Mouse (Mus musculus) mesoderm, embryonic 11.5 days (tissue): ENCODE measurements around the gene Insrr.
"Not testable (repeated sequence)": the region's sequence is repeated elsewhere in the genome, so short reads cannot be mapped to it uniquely, and the experiment has no call there.

ENCODE experiments used
- DNase-seq: peaks from one replicate; pipeline ENCODE4 v3.0.0-alpha.2; 2012; ENCODE audit warnings: low read depth, low spot score

Gene Insrr

DNA sequence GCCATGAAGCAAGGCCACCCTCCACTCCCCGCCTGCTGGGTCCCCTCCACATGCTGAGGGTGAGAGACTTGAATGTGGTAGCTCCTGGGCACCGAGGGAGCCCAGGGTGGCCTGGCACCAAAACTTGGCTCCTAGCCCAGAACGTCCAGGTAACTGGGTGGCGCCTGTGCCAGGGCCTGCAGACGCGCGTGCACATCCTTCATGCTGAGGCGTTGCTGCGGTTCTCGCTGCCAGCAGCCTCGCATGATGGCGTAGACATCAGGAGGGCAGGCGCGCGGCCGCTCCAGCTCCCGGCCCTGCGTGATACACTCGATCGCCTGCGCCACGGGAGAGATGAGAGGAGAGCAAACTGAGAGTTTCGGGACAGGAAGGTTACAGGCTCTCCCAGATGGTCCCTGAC lies 18.5 kb upstream of the Insrr start:
- no peak for DNase-seq

DNA sequence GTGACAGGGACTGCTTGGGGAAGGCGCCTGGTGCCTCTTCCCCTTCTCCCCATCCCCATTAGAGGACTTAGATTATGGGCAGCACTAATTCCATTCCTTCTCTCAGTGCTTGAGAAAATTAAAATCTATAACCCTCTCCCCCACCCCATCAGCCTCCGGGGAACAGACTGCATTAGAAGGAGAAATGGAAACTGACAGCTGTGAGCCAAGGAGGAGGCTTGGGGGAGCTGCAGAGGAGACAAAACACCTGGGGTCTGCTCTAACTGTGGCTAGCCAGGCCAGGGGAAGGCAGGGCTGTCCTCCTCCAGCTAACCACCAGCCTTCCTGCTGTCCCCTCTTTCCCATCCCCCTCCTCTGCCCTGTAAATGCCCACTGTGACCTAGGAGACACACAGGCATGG lies 17.7 kb upstream of the Insrr start:
- no peak for DNase-seq

DNA sequence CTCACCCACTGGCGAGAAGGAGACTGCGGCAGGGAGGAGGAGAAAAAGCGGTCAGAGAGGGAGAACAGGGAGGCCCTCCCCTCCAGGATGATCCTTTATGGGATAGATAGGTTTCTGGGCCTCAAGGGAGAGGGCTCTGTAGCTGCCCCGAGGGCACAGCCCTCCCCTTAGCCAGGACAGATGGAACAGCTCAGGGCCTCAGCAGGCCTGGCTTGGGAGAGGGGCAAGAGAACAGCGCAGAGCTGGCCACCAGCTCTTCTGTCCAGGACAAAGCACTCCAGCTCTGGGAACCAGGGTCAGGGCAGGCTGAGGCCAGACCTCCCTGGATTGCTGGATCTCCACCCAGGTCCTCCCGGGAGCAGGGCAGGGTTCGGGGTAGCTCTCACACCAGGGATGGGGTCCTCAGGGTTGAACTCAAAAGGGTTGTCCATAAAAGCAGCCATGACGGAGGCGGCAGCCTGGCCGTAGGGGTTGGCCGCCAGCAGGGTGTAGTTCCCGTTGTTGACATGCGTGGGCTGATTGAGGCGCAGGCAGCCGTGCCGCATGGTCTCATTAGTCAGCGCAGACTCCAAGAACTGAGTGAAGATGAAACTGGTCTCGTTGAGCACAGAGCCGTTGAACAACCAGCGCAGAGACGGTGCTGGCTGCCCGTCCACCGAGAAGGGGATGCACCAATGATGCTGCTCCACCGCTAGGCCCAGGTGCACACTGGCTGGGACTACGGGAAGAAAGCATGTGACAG lies 13.3 kb upstream of the Insrr start:
- no peak for DNase-seq

DNA sequence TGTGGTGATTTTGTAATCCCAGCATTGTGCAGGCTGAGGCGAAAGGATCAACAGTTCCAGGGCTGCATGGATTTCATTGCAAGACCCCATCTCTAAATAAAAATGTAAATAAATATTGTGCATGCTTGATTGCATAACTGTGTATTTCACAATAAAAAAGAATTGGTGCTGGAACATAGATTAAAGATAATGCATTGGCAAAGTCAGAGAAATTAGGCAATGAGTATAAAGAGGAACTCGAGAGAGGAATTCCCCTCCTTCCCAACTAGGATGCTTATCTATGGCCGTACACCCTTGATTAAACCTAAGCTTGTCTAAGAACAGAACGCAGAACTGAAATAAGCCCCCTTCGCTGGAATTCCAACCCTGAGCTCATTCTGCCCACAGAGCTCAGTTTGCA lies 11.6 kb upstream of the Insrr start:
- DNase-seq: no peak

DNA sequence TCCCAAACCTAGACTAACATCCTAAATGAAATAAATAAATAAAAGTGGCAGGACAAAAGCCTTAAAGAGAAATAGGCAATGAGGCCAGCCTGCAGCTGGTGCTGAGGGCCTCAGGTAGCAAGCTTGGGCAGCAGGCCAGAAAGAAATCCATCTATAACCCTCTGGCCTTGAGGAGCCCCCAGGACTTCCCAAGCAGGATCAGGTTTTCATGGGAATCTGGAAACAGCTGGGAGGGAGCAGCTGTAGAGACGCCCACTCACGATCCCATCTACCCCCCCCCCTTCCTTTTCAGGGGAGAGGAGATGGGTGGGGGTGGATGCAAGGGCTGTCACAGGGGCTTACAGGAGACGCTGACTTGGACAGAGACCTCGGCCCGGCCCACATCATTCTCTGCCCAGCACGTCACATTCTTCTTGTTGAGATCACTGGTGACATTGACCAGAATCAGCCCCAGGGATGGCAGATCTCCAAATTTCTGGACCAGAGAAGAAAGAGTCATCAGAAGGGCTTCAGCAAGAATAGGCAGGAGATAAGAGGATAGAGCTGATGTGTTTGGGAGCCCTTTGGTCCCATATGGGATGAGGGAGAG lies 11.0 kb upstream of the Insrr start:
- no peak for DNase-seq

DNA sequence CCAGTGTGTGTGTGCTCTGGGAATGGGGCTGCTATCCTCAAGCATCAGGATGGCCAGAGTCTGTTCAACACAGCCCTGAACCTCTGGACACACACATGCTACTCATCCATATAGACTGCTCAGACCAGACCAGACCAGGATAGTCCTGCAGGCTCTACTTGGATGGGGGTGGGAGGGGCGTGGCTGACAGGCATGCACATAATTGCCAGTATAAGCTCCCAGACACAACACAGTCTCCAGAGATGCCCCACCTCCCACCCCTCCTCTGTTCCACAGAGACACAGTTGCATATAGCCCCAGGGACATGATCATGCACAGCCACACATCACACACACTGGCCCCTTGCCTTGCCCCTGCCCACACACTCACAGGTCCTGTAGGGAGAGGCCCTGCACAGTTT lies 7.5 kb upstream of the Insrr start:
- no peak for DNase-seq

DNA sequence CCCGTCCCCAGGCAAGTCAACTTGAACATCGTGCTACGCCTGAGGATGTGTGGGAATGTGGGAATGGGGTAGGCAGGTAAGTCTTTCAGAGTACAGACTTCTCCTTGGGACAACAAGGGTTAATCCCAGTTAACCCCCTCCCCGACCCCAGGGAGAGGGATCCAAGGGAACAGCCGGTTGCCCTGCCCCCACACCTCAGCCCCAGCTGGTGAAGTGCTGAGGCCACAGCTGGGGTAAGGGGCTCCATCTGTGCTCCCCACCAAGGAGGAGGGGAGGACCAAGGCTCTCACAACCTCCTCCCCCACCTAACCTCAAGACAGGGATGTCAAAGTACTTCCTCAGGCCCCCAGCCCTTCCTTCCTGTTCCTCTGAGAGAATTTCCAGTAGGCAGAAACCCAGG lies 7.0 kb upstream of the Insrr start:
- DNase-seq: peak; percentile 44

DNA sequence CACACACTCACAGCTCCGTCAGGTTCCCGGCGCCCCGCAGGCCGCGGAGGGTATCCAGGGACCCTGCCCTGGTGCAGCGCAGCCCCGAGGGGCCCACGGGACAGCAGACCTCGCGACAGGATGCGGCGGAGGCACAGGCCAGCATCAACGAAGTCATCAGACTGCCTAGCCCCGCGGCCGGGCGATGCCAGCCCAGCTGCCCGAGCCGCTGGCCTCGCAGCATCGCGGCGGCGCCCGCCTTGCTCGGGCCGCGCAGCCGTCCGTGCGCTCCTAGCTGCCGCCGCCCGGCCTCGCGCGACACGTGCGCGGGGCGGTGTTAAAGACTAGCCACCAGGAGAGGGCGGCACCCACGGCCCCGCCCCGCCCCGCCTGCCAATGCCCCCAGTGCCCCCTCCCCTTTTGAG lies 1.8 kb upstream of the Insrr start, which contains the start of gene Ntrk1:
TSS of gene Ntrk1 (minus strand) at position 241 of the 404 bp plus-strand sequence.
- DNase-seq: no peak

DNA sequence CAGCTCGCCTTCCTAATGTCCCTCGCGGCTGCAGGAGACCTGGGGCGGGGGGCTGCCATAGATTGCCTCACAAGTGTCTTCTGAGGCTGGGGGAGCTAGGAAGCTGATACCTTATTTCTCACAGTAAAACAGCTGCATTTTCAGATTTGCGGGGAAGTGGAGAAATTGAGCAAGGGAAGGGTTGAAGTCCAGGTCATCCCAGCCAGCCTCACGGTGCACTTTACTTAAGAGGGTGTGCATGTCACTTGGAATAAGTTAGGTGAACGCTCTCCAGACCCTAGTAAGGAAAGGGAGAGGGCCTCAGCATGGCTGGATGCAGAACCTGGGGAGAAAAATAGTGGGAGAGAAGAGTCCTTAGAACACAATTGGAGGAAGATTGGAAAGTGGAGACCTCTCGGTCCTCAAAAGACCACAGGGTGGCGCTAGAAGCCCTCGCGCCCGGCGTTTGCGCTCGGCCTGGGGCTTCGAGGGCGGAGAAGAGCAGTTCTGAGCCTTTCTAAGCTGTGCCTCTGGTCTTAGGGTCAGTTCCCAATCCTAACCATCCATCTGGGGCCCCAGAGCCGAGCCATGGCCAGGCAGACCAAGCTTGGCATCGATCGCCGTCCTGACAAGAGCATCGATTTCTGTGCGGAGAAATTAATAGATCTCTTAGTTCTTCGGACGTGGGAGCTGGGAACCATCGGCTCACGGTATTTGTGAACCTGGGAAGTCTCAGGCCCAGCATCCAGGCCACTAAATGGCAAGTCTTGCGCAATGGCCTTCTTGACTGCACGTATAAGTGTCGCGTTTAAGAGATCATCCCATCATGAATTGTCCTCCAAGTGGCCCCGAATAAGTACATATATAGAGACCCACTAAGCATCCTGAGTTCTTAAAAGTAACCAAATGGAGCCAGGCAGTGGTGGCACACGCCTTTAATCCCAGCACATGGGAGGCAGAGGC lies 1.1 kb upstream of the Insrr start:
- DNase-seq: peak; percentile 82

DNA sequence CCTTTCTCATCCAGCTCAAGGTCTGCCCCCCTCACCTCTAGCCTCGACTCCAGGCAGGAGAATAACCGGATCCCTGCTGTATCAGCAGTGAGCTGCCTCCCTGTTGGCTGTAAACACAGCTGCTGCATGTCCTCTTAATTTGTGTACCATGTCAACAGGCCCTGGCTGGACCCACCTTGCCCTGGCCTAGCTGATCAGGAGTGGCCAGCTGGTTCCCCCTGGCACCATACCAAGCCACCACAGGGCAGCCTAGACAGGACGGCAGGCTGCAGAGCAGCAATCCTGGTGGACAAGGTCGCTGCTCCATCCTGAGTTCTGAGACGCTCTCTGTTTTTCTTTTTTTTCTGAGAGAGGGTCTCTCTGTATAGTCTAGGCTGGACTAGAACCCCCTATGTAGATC lies 4.9 kb downstream of the Insrr start:
- DNase-seq: no peak

DNA sequence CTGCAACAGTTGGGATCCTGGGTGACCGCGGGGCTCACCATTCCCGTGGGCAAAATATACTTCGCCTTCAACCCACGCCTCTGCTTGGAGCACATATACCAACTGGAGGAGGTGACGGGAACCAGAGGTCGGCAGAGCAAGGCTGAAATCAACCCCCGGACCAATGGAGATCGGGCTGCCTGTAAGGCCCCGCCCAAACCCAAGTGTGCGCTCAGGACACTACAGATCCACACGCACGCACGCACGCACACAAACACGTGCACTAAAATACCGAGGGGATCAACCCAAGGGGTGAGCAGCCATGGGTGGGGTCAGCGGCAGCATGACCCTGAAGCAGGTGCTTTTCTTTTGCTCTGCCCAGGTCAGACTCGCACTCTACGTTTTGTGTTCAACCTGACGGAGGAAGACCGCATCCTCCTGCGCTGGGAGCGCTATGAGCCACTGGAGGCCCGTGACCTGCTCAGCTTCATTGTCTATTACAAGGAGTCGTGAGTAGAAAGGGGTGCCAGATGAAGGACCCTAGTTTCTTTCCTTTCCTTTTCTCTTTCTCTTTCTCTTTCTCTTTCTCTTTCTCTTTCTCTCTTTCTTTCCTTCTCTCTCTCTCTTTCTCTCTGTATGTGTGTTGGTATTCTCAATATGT lies 7.4 kb downstream of the Insrr start:
- no peak for DNase-seq

DNA sequence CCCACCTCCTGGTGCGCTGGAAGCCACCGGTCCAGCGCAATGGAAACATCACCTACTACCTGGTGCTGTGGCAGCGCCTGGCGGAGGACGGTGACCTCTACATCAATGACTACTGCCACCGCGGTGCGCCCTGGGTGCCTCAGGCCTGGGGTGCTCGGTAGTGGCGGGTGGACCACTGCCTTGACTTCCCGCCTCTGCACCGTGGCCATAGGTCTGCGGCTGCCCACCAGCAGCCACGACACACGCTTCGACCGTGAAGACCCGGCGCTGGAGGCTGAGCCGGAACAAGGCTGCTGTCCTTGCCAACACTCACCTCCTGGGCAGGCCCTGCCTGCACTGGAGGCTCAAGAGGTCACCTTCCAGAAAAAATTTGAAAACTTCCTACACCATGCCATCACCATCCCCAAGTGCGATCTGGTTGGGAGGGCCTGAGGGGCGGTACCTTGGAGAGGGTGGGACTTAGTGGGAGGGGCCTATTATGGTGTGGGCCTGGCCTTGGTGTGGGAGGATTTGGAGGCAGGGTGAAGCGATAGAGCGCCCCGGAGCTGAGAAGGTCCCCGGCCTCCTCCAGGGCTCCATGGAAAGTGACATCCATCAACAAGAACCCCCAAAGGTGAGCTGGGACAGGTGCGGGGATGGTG lies 12.7 kb downstream of the Insrr start:
- no peak for DNase-seq

DNA sequence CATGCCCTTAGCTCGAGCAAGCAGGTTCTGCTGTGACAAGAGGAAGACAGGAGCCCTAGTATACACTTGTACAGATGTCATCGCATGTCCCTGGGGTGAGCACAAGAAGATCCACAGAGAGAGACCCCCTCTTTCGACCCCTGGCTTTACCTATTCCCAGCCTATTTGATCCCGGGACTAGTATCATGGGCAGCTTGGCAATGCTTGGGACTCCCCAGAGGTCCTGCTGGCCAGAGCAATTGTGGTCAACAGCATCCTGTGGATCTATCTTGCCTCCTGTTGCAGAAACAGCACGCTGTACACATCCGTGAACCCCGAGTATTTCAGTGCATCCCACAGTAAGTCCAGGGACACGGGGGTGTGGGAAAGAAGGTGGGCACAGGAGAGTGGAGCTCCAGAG lies 14.5 kb downstream of the Insrr start:
- no peak for DNase-seq

DNA sequence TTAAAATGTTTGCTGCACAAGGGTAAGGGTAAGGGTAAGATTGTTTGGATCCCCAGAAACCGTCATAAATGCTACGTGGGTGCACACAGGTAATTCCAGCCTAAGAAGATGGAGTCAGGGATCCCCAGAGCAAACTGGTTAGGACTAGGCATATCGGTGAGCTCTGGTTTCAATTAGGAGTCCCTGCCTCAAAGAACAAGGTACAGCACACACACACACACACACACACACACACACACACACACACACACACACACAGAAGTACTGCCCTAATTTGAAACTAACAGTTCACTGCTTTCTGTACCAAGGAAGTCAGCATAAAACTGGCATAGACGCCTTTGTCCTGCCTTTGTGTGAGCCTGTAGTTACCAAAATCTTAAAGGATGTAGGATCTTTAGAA lies 15.7 kb downstream of the Insrr start:
- DNase-seq: no peak

DNA sequence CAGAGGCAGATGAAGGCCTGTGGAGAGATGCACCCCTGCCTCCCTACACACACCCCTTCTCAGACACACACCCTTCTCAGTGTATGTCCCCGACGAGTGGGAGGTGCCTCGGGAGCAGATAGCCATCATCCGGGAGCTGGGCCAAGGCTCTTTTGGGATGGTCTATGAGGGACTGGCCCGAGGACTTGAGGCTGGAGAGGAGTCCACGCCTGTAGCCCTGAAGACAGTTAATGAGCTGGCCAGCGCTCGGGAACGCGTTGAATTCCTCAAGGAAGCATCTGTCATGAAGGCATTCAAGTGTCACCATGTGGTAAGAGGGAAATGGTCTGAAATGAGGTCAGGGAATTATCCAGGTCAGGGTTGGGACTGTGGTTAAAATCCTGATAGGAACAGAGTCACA lies 16.1 kb downstream of the Insrr start:
- no peak for DNase-seq

DNA sequence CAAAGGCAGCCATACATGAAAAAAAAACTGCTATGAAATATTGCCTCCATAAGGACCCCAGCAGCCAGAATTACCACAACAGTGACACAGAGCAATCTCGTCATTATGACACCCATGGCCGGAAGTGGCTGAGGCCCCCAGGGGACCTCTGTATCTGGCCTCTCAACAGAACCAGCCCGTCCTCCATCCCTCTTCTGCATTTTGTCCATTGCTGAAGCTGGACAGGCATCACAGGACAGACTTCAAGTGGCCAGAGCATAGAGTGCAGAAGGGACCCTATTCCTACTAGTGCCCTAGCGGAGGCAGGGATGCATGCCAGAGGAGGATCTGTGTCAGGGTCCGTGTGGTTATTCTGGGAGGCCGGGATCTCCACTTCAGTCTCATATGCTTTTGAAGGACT lies 19.4 kb downstream of the Insrr start:
- DNase-seq: no peak

DNA sequence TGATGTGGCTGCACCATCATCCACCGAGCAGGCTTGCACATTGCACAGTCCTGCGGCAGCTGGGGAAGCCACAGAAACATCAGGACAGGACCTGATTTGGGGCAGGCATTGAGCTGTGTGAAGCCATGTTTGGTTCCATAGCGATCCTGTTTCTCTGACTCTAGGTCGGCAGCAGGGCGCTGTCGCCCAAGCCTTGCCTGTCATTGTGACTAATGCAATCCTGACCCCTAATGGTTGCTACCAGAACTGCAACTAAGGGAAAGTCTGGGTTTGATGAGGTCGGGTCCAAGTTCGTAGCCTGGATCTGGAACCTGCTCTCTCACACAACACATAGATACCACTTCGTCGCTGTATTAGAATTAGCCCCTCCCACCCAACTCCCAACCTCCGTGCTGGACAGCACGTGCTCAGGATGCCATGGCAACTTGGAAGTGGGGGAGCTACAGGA lies 19.9 kb downstream of the Insrr start:
- peak; percentile 88 for DNase-seq

DNA sequence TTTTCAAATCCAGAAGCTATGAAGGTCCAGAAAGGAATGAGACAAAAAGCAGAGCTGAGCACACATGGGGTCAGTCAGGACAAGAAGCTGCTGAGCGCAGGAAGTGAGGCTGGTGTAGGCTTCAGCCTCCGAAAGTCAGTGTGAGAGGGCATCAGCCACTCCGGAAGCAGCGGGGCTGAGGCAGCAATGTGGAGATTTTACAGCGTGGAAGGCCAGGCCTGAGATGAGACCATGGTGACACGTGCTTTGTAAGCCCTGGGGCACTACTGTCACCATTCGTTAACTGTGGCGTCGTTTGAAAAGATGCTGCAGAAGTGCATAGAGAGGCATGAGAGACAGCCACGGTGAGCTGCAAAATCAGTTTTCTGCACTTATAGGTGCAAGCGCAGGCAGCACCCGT lies 21.5 kb downstream of the Insrr start:
- no peak for DNase-seq

DNA sequence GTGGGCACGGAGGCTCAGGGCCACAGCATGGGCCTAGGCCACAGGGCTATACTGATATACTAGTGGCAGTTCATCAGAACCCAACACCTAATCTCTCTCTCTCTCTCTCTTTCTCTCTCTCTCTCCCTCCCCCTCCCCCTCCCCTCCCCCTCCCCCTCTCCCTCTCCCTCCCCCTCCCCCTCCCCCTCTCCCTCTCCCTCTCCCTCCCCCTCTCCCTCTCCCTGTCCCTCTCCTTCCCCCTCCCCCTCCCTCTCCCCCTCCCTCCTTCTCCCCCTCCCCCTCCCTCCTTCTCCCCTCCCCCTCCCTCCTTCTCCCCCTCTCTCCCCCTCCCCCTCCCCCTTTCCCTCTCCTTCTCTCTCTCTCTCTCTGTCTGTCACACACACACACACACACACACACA lies 27.5 kb downstream of the Insrr start, which contains the start of gene Pear1:
TSS of gene Pear1 (minus strand) at position 101 of the 400 bp plus-strand sequence.
- DNase-seq: not testable (repeated sequence)

DNA sequence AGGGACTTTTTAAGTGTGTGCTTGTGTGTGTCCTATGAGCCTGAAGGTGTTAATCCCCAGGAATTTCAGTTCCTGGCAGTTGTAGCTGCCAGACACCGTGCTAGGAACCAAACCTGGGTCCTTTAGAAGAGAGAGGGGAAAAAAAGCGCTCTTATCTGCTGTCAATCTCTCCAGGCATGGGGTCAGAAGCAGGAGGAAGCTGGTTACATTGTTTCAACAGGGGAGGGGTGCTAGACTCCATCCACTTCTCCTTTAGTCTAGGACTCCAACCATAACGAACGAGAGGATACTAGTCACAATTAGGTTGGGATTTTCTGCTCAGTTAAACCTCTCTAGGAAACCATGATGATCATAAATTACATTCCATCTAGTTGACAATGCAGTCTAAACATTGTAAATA lies 31.7 kb downstream of the Insrr start:
- no peak for DNase-seq

DNA sequence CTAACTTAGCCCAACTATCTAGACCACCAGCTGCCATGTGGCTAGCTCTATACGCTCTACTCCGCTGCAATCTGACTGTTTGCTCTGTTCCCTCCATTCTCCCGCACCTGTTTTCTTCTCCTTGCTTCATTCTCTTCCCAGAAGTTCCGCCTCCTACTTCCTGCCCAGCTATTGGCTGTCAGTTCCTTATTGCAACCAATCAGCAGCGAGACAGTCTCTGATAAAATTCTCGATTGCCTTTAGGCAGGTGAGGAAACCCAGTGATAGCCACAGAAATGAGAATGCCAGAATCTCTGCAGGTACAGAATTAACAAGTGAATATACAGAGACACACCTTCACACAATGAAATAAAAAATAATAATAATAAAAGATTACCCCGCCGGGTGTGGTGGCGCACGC lies 32.3 kb downstream of the Insrr start:
- DNase-seq: no peak
